Mouse (Mus musculus): ENCODE measurements around the gene Wdr54. TPM values are rescaled to one million over a fixed set of nuclear protein-coding genes. Genes with fewer than 3 reads are reported as not detected.

Gene Wdr54
- total and polyA plus RNA-seq, 3 experiments, result 1.9 to 10.3 (median 7.8) TPM

GRCm38 (mm10) chr6:83127419-83127818 is 28.8 kb downstream of the Wdr54 start:
- H3K4me1 ChIP-seq (ENCODE audit: control insufficient read depth in 1 of 2, insufficient read depth in 2 of 2), result peaks cover 2 to 25% of the 10 kb centered on the region in 2 experiments
- H3K27ac ChIP-seq (ENCODE audit: insufficient read depth, low read depth), result no peak overlapping the region
- peak; percentile 16 to 21; a peak in 2 of 4 replicates for TF ChIP-seq CTCF (conservative IDR thresholded peaks at IDR 0.05 in 1 of 2, IDR thresholded peaks at IDR 0.05 in 1 of 2; ENCODE audit: low read depth in 2 of 2, low read length in 2 of 2)
- TF ChIP-seq NRF1 (IDR thresholded peaks at IDR 0.05; ENCODE audit: low read depth, low read length), result no peak
- TF ChIP-seq SMC3 (IDR thresholded peaks at IDR 0.05; ENCODE audit: low read depth, low read length), result no peak
- dilution Hi-C loops (cut with MboI; ENCODE audit: extremely low pct_ligation_motif_present, extremely low pct_unique_long_range_greater_than_20kb, low sequenced_read_pairs), result no loop called here
- H3K9ac ChIP-seq (ENCODE audit: insufficient read depth, low read depth), result no peak overlapping the region
- no peaks in the 10 kb centered on the region for H3K9me3 ChIP-seq (replicated peaks; ENCODE audit: low read length)
- H3K4me3 ChIP-seq (replicated peaks in 1 of 3; ENCODE audit: low read depth in 2 of 3, low read length in 2 of 3, poor library complexity in 1 of 3), result no peak overlapping the region
- H3K79me2 ChIP-seq (replicated peaks; ENCODE audit: control insufficient read depth, extremely low read depth, insufficient read depth, poor library complexity, severe bottlenecking), result no peaks in the 10 kb centered on the region
- peaks cover 2 to 8% of the 10 kb centered on the region in 2 experiments for H3K36me3 ChIP-seq (replicated peaks in 1 of 2; ENCODE audit: control insufficient read depth in 1 of 2, insufficient read depth in 1 of 2, low read length in 1 of 2)
- H3K4me2 ChIP-seq (ENCODE audit: insufficient read depth, low read depth, poor library complexity, severe bottlenecking), result no peak overlapping the region
- in situ Hi-C loops (cut with MboI; ENCODE audit: low pct_ligation_motif_present, low pct_unique_long_range_greater_than_20kb, low sequenced_read_pairs), result no loop called here
- no peaks in the 10 kb centered on the region for H3K27me3 ChIP-seq (replicated peaks)
- DNase-seq (ENCODE audit: extremely low read depth), result no peak

DNA sequence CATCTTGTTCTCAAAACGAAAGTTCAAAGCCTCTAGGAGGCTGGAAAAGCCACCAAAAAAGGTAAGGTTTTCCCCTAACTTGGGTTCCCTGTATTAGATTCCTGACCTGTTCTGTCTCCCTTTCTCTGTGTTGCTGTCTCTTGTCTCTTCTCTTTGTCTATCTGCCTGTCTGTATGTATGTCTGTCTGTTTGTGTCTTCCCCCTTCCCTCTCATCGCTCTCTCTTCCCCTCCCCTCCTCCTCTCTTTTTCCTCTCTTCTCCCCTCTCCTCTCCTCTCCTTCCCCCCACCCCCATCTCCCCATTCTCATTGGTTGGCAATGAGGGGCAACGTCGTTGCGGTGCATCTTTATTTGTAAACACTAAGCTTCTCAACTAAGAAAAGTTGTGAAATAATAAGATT is 30.9 kb downstream of the Wdr54 start, which contains the start of gene Ino80b:
Ino80b (minus strand) TSS at position 101 of the 400 bp plus-strand sequence.
- Histone ChIP-seq H3K9ac (ENCODE audit: insufficient read depth, low read depth) (peak within 1 kb of the TSS; percentile 94), H3K4me2 (ENCODE audit: insufficient read depth, low read depth, poor library complexity, severe bottlenecking) (peak within 1 kb of the TSS; percentile 82), H3K27ac (ENCODE audit: insufficient read depth, low read depth) (no peak within 1 kb of the TSS), H3K27me3 (replicated peaks) (no peaks in the 10 kb centered on the region), H3K36me3 (replicated peaks in 1 of 2; ENCODE audit: control insufficient read depth in 1 of 2, insufficient read depth in 1 of 2, low read length in 1 of 2) (peaks cover 2 to 8% of the 10 kb centered on the region in 2 experiments), H3K9me3 (replicated peaks; ENCODE audit: low read length) (no peaks in the 10 kb centered on the region), H3K4me3 (replicated peaks in 1 of 3; ENCODE audit: low read depth in 2 of 3, low read length in 2 of 3, poor library complexity in 1 of 3) (peak within 1 kb of the TSS; percentile 80 to 92 (median 88)), H3K4me1 (ENCODE audit: control insufficient read depth in 1 of 2, insufficient read depth in 2 of 2) (peaks cover 2 to 37% of the 10 kb centered on the region in 2 experiments), H3K79me2 (replicated peaks; ENCODE audit: control insufficient read depth, extremely low read depth, insufficient read depth, poor library complexity, severe bottlenecking) (no peaks in the 10 kb centered on the region)
- in situ Hi-C loops (cut with MboI; ENCODE audit: low pct_ligation_motif_present, low pct_unique_long_range_greater_than_20kb, low sequenced_read_pairs), result no loop called here
- TF ChIP-seq CTCF (conservative IDR thresholded peaks at IDR 0.05 in 1 of 2, IDR thresholded peaks at IDR 0.05 in 1 of 2; ENCODE audit: low read depth in 2 of 2, low read length in 2 of 2) (no peak), POLR2A (IDR thresholded peaks at IDR 0.05; ENCODE audit: low read depth, low read length) (no peak), SIN3A (IDR thresholded peaks at IDR 0.05; ENCODE audit: low read length) (no peak), PAX5 (IDR thresholded peaks at IDR 0.05; ENCODE audit: low read length) (no peak), MAZ (IDR thresholded peaks at IDR 0.05; ENCODE audit: low read depth, low read length) (no peak), HCFC1 (IDR thresholded peaks at IDR 0.05; ENCODE audit: low read depth, low read length) (no peak), USF2 (conservative IDR thresholded peaks at IDR 0.05; ENCODE audit: low read depth, low read length) (no peak), E2F4 (IDR thresholded peaks at IDR 0.05; ENCODE audit: insufficient replicate concordance, low read depth, low read length) (no peak), ZKSCAN1 (IDR thresholded peaks at IDR 0.05; ENCODE audit: borderline replicate concordance, low read depth, low read length) (no peak), NELFE (IDR thresholded peaks at IDR 0.05; ENCODE audit: low read depth, low read length) (no peak), POLR2AphosphoS2 (IDR thresholded peaks at IDR 0.05; ENCODE audit: low read depth, low read length) (no peak), MAFK (IDR thresholded peaks at IDR 0.05; ENCODE audit: insufficient replicate concordance, low read length) (no peak), BHLHE40 (IDR thresholded peaks at IDR 0.05; ENCODE audit: low read depth, low read length) (no peak), JUN (IDR thresholded peaks at IDR 0.05; ENCODE audit: insufficient read depth, low read depth, low read length) (no peak), GABPA (IDR thresholded peaks at IDR 0.05; ENCODE audit: insufficient replicate concordance, low read depth, low read length) (no peak)
- no peak for DNase-seq (ENCODE audit: extremely low read depth)
- dilution Hi-C loops (cut with MboI; ENCODE audit: extremely low pct_ligation_motif_present, extremely low pct_unique_long_range_greater_than_20kb, low sequenced_read_pairs), result no loop called here

Measured in CH12.LX (cell line).